Mouse (Mus musculus): ENCODE data around the gene Pdcd5. TPM values are rescaled to one million over a fixed set of nuclear protein-coding genes. Genes with fewer than 3 reads are reported as not detected.

The Pdcd5 gene
- 245 and 261 TPM in 2 replicates for polyA plus RNA-seq (2021; fragmentation: Nextera tagmentation)
- long read RNA-seq, experiment 1, transcript Pdcd5-201 (6 exons, 684 nt), result major isoform, 116 of 134 reads
- long read RNA-seq, experiment 1, partial matches to known transcripts, result 15 of 134 reads
- long read RNA-seq, experiment 1, other reads (novel, unspliced or antisense), result 3 of 134 reads
- long read RNA-seq, experiment 2, transcript Pdcd5-201 (6 exons, 684 nt), result major isoform, 9 of 13 reads
- long read RNA-seq, experiment 2, partial matches to known transcripts, result 0 of 13 reads
- long read RNA-seq, experiment 2, other reads (novel, unspliced or antisense), result 3 of 13 reads

DNA sequence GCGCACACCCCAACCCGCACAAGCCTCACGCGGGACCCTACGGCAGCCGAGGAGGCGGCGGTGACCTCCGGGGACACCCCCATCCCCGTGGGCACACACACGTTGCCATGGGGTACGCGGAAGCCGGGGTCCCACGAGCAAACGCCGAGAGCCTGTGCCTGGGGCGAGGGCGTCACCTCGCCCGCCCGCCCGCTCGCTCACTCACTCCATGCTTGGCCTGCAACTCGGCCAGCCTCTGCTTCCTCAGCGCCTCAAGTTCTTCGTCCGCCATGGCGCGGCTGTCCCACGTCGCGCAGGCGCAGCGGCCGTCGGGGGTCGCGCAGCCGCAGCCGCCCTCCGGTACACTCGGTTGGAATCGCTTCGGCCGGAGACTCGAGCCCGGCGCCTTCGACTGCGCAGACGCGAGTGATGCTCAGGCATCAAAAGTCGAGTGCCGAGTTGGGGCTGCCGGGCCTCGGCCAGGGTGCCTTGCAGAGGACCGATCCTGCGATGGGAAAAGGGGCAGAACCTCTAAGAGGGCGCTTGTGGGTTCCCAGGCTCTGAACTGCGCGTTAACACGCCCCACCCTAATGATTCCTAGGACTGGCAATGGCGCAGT, at the start of gene Pdcd5:
Gene Pdcd5, minus strand, starts transcription at position 421 of the 598 bp plus-strand sequence.

Other genes with a start within 250 kb of the Pdcd5 start
- not detected in 2 replicates for gene Slc7a9, start 198.7 kb downstream of the Pdcd5 start, polyA plus RNA-seq (2021; fragmentation: Nextera tagmentation)
- gene Tdrd12, start 109.8 kb downstream of the Pdcd5 start, polyA plus RNA-seq (2021; fragmentation: Nextera tagmentation), result 0.33 and 0.55 TPM in 2 replicates
- gene Nudt19, start 91.2 kb downstream of the Pdcd5 start, polyA plus RNA-seq (2021; fragmentation: Nextera tagmentation), result 202 and 203 TPM in 2 replicates
- gene Rgs9bp, start 61.9 kb downstream of the Pdcd5 start, polyA plus RNA-seq (2021; fragmentation: Nextera tagmentation), result 0.01 TPM in 1 of 2 replicates, not detected in the other
- gene Ankrd27, start 61.3 kb downstream of the Pdcd5 start, polyA plus RNA-seq (2021; fragmentation: Nextera tagmentation), result 8.3 and 9.3 TPM in 2 replicates
- gene Dpy19l3, start 106.9 kb upstream of the Pdcd5 start, polyA plus RNA-seq (2021; fragmentation: Nextera tagmentation), result 16.5 and 20.1 TPM in 2 replicates
- 2.4 and 2.6 TPM in 2 replicates for gene Zfp507, start 155.5 kb upstream of the Pdcd5 start, polyA plus RNA-seq (2021; fragmentation: Nextera tagmentation)

Data from layer of hippocampus, adult 6 months (tissue).